Mouse (Mus musculus) gastrocnemius, adult 2 months (tissue): ENCODE results near the gene Syne2. TPM values are rescaled to one million over a fixed set of nuclear protein-coding genes. Genes with fewer than 3 reads are reported as not detected.

Source experiments
- DNase-seq: peaks from one replicate; pipeline ENCODE4 v3.0.0; 2022
- H3K27ac ChIP-seq: fragments of 200-600 bp; 2 replicates; pipeline ENCODE4 v1.8.1; 2022; ENCODE audit warnings: mild to moderate bottlenecking
- H3K4me3 ChIP-seq: fragments of 200-600 bp; 2 replicates; pipeline ENCODE4 v1.8.1; 2022; ENCODE audit warnings: mild to moderate bottlenecking, moderate library complexity
- CTCF ChIP-seq: fragments of 200-600 bp; IDR thresholded peaks from 2 replicates; pipeline ENCODE4 v1.8.1; 2022; ENCODE audit warnings: antibody characterized with exemption, mild to moderate bottlenecking, moderate library complexity
- intact Hi-C: fragments of 180-260 bp; cut with DNase I; formaldehyde crosslinking; loops from one replicate; pipeline ENCODE4 v1.15.1; 2025
- total RNA-seq, 2 experiments: library from RNA; stranded (reverse); gene quantifications; 2 replicates each; pipeline ENCODE4 v1.2.3; 2021

Syne2 gene
- total RNA-seq, 2 experiments from 2014 or later, result 15.0 to 15.5 TPM

GRCm38 (mm10) chr12:75855621-75856020 is 37.7 kb downstream of the Syne2 start:
- TF ChIP-seq CTCF, result no peak
- H3K4me3 ChIP-seq, result no peak overlapping the region
- intact Hi-C loops, result no loop called here
- DNase-seq, result no peak
- H3K27ac ChIP-seq, result no peak overlapping the region

GRCm38 (mm10) chr12:75856096-75856868 is 38.3 kb downstream of the Syne2 start:
- H3K27ac ChIP-seq, result no peak overlapping the region
- DNase-seq, result no peak
- intact Hi-C loops, result no loop called here
- TF ChIP-seq CTCF, result no peak
- no peak overlapping the region for H3K4me3 ChIP-seq

GRCm38 (mm10) chr12:75859936-75860335 is 42.0 kb downstream of the Syne2 start:
- no peak for DNase-seq
- no peak overlapping the region; the same call in 1 of the 2 replicates for H3K27ac ChIP-seq
- intact Hi-C loops, result no loop called here
- H3K4me3 ChIP-seq, result no peak overlapping the region
- TF ChIP-seq CTCF, result no peak

- TF ChIP-seq CTCF, result no peak
- H3K4me3 ChIP-seq, result no peak overlapping the region
- H3K27ac ChIP-seq, result no peak overlapping the region
- intact Hi-C loops, result no loop called here
- no peak for DNase-seq
These were observed 42.9 kb downstream of the Syne2 start for GRCm38 (mm10) chr12:75860843-75861242.

GRCm38 (mm10) chr12:75865166-75865565 is 47.2 kb downstream of the Syne2 start:
- intact Hi-C loops, result no loop called here
- no peak for TF ChIP-seq CTCF
- no peak for DNase-seq
- Histone ChIP-seq H3K4me3 (no peak overlapping the region), H3K27ac (no peak overlapping the region)

GRCm38 (mm10) chr12:75866419-75867373 is 48.8 kb downstream of the Syne2 start:
- intact Hi-C loops, result no loop called here
- H3K4me3 ChIP-seq, result no peak overlapping the region
- DNase-seq, result no peak
- H3K27ac ChIP-seq, result no peak overlapping the region
- TF ChIP-seq CTCF, result no peak

- Histone ChIP-seq H3K27ac (no peak overlapping the region), H3K4me3 (no peak overlapping the region)
- intact Hi-C loops, result no loop called here
- TF ChIP-seq CTCF, result no peak
- DNase-seq, result no peak
These were observed 55.8 kb downstream of the Syne2 start for GRCm38 (mm10) chr12:75873546-75874235.

- intact Hi-C loops, result no loop called here
- no peak for DNase-seq
- TF ChIP-seq CTCF, result no peak
- H3K27ac ChIP-seq, result no peak overlapping the region
- 0 out of 2 replicates have a peak overlapping the region, but pooled peaks have one; percentile 7 for H3K4me3 ChIP-seq
These were observed 56.5 kb downstream of the Syne2 start for GRCm38 (mm10) chr12:75874287-75874994.

- Histone ChIP-seq H3K4me3 (no peak overlapping the region), H3K27ac (no peak overlapping the region)
- intact Hi-C loops, result no loop called here
- TF ChIP-seq CTCF, result no peak
- DNase-seq, result no peak
These were observed 61.8 kb downstream of the Syne2 start for GRCm38 (mm10) chr12:75879636-75880317.

- DNase-seq, result no peak
- intact Hi-C loops, result no loop called here
These were observed 63.6 kb downstream of the Syne2 start for GRCm38 (mm10) chr12:75881554-75881953.

GRCm38 (mm10) chr12:75886161-75886560 is 68.2 kb downstream of the Syne2 start:
- H3K4me3 ChIP-seq, result no peak overlapping the region
- no peak overlapping the region for H3K27ac ChIP-seq
- no peak for TF ChIP-seq CTCF
- intact Hi-C loops, result no loop called here
- DNase-seq, result no peak

More at GRCm38 (mm10) chr12:75881554-75881953, 63.6 kb downstream of the Syne2 start:
- no peak for TF ChIP-seq CTCF
- Histone ChIP-seq H3K27ac (no peak overlapping the region), H3K4me3 (no peak overlapping the region)

GRCm38 (mm10) chr12:75886946-75887345 is 69.0 kb downstream of the Syne2 start:
- no peak overlapping the region for H3K27ac ChIP-seq
- intact Hi-C loops, result no loop called here
- DNase-seq, result no peak
- no peak overlapping the region for H3K4me3 ChIP-seq
- TF ChIP-seq CTCF, result no peak
